Mouse (Mus musculus): ENCODE measurements around the gene Tekt5. TPM values are rescaled to one million over a fixed set of nuclear protein-coding genes. Genes with fewer than 3 reads are reported as not detected.

Tekt5 gene
- polyA plus RNA-seq, 1 experiment: 21.8 TPM

GRCm38 (mm10) chr16:10384060-10384497 lies 11.2 kb downstream of the Tekt5 start:
- Histone ChIP-seq H3K4me3 (no peak overlapping the region), H3K79me2 (ENCODE audit: control insufficient read depth, insufficient read depth) (no peaks in the 10 kb centered on the region), H3K4me2 (ENCODE audit: low read depth) (peak overlapping the region; percentile 42), H3ac (ENCODE audit: control insufficient read depth, insufficient read length) (no peak overlapping the region), H3K27me3 (ENCODE audit: control insufficient read depth, insufficient read depth, insufficient read length) (peaks cover 8% of the 10 kb centered on the region), H3K36me3 (ENCODE audit: control insufficient read depth, insufficient read depth) (no peaks in the 10 kb centered on the region)
- no peak for TF ChIP-seq CEBPB (IDR thresholded peaks at IDR 0.05; ENCODE audit: insufficient read depth, poor library complexity, severe bottlenecking)
- TF ChIP-seq REST (IDR thresholded peaks at IDR 0.05; ENCODE audit: insufficient read depth, insufficient read length): no peak
- TF ChIP-seq USF1 (IDR thresholded peaks at IDR 0.05; ENCODE audit: low read depth): peak; percentile 16

GRCm38 (mm10) chr16:10379531-10379930 lies 15.8 kb downstream of the Tekt5 start:
- peak overlapping the region; percentile 4 for H3K4me3 ChIP-seq
- TF ChIP-seq TCF12 (IDR thresholded peaks at IDR 0.05; ENCODE audit: insufficient read depth, poor library complexity, severe bottlenecking) (peak; percentile 87), E2F4 (IDR thresholded peaks at IDR 0.05; ENCODE audit: insufficient read depth) (no peak), MYOG (IDR thresholded peaks at IDR 0.05; ENCODE audit: control insufficient read depth in 1 of 3, insufficient read depth in 1 of 3, insufficient read length in 2 of 3, low read depth in 2 of 3) (peak in 2 of 3 experiments; percentile 55 to 98), POLR2A (IDR thresholded peaks at IDR 0.05; ENCODE audit: insufficient read length, low read depth) (no peak), POLR2AphosphoS2 (IDR thresholded peaks at IDR 0.05; ENCODE audit: insufficient read length, low read depth) (no peak), USF1 (IDR thresholded peaks at IDR 0.05; ENCODE audit: low read depth) (no peak), REST (IDR thresholded peaks at IDR 0.05; ENCODE audit: insufficient read depth, insufficient read length) (no peak), MYOD1 (IDR thresholded peaks at IDR 0.05; ENCODE audit: control insufficient read depth in 1 of 3, insufficient read length in 2 of 3, low read depth in 2 of 3) (peak; percentile 56 to 80 (median 62)), MAX (IDR thresholded peaks at IDR 0.05; ENCODE audit: low read depth) (no peak), CEBPB (IDR thresholded peaks at IDR 0.05; ENCODE audit: insufficient read depth, poor library complexity, severe bottlenecking) (no peak), SRF (IDR thresholded peaks at IDR 0.05; ENCODE audit: control insufficient read depth, insufficient read length, low read depth) (no peak), TCF3 (IDR thresholded peaks at IDR 0.05; ENCODE audit: insufficient read length, low read depth) (no peak)
- peak overlapping the region; percentile 60 for H3K4me2 ChIP-seq (ENCODE audit: low read depth)

GRCm38 (mm10) chr16:10377286-10377685 lies 18.0 kb downstream of the Tekt5 start:
- no peak overlapping the region for H3ac ChIP-seq (ENCODE audit: control insufficient read depth, insufficient read length)
- peaks cover under 1% of the 10 kb centered on the region for H3K27me3 ChIP-seq (ENCODE audit: control insufficient read depth, insufficient read depth, insufficient read length)
- peak in 2 of 3 experiments; percentile 9 to 56 for TF ChIP-seq MYOD1 (IDR thresholded peaks at IDR 0.05; ENCODE audit: control insufficient read depth in 1 of 3, insufficient read length in 2 of 3, low read depth in 2 of 3)
- no peak for TF ChIP-seq CEBPB (IDR thresholded peaks at IDR 0.05; ENCODE audit: insufficient read depth, poor library complexity, severe bottlenecking)
- TF ChIP-seq MYOG (IDR thresholded peaks at IDR 0.05; ENCODE audit: control insufficient read depth in 1 of 3, insufficient read depth in 1 of 3, insufficient read length in 2 of 3, low read depth in 2 of 3): peak in 1 of 3 experiments; percentile 61
- H3K79me2 ChIP-seq (ENCODE audit: control insufficient read depth, insufficient read depth): no peaks in the 10 kb centered on the region
- H3K4me3 ChIP-seq: peak overlapping the region; percentile 4
- H3K4me2 ChIP-seq (ENCODE audit: low read depth): peak overlapping the region; percentile 34
- no peaks in the 10 kb centered on the region for H3K36me3 ChIP-seq (ENCODE audit: control insufficient read depth, insufficient read depth)

More at GRCm38 (mm10) chr16:10379531-10379930, 15.8 kb downstream of the Tekt5 start:
- no peaks in the 10 kb centered on the region for H3K79me2 ChIP-seq (ENCODE audit: control insufficient read depth, insufficient read depth)
- H3K36me3 ChIP-seq (ENCODE audit: control insufficient read depth, insufficient read depth): no peaks in the 10 kb centered on the region
- no peak overlapping the region for H3ac ChIP-seq (ENCODE audit: control insufficient read depth, insufficient read length)
- H3K27me3 ChIP-seq (ENCODE audit: control insufficient read depth, insufficient read depth, insufficient read length): peaks cover 8% of the 10 kb centered on the region

- Histone ChIP-seq H3K4me3 (no peak overlapping the region), H3ac (ENCODE audit: control insufficient read depth, insufficient read length) (no peak overlapping the region), H3K27me3 (ENCODE audit: control insufficient read depth, insufficient read depth, insufficient read length) (no peaks in the 10 kb centered on the region), H3K79me2 (ENCODE audit: control insufficient read depth, insufficient read depth) (no peaks in the 10 kb centered on the region), H3K36me3 (ENCODE audit: control insufficient read depth, insufficient read depth) (no peaks in the 10 kb centered on the region), H3K4me2 (ENCODE audit: low read depth) (peak overlapping the region; percentile 12)
- no peak for TF ChIP-seq SRF (IDR thresholded peaks at IDR 0.05; ENCODE audit: control insufficient read depth, insufficient read length, low read depth)
- TF ChIP-seq MAX (IDR thresholded peaks at IDR 0.05; ENCODE audit: low read depth): no peak
- TF ChIP-seq USF1 (IDR thresholded peaks at IDR 0.05; ENCODE audit: low read depth): no peak
- TF ChIP-seq REST (IDR thresholded peaks at IDR 0.05; ENCODE audit: insufficient read depth, insufficient read length): no peak
- TF ChIP-seq TCF3 (IDR thresholded peaks at IDR 0.05; ENCODE audit: insufficient read length, low read depth): no peak
- no peak for TF ChIP-seq TCF12 (IDR thresholded peaks at IDR 0.05; ENCODE audit: insufficient read depth, poor library complexity, severe bottlenecking)
Observed at GRCm38 (mm10) chr16:10374254-10375011, 20.9 kb downstream of the Tekt5 start.

- no peak overlapping the region for H3K4me3 ChIP-seq
- H3K4me2 ChIP-seq (ENCODE audit: low read depth): no peak overlapping the region
- TF ChIP-seq TCF12 (IDR thresholded peaks at IDR 0.05; ENCODE audit: insufficient read depth, poor library complexity, severe bottlenecking) (no peak), MYOG (IDR thresholded peaks at IDR 0.05; ENCODE audit: control insufficient read depth in 1 of 3, insufficient read depth in 1 of 3, insufficient read length in 2 of 3, low read depth in 2 of 3) (no peak), E2F4 (IDR thresholded peaks at IDR 0.05; ENCODE audit: insufficient read depth) (no peak), TCF3 (IDR thresholded peaks at IDR 0.05; ENCODE audit: insufficient read length, low read depth) (no peak), MAX (IDR thresholded peaks at IDR 0.05; ENCODE audit: low read depth) (no peak), POLR2A (IDR thresholded peaks at IDR 0.05; ENCODE audit: insufficient read length, low read depth) (no peak), MYOD1 (IDR thresholded peaks at IDR 0.05; ENCODE audit: control insufficient read depth in 1 of 3, insufficient read length in 2 of 3, low read depth in 2 of 3) (no peak), CEBPB (IDR thresholded peaks at IDR 0.05; ENCODE audit: insufficient read depth, poor library complexity, severe bottlenecking) (no peak), SRF (IDR thresholded peaks at IDR 0.05; ENCODE audit: control insufficient read depth, insufficient read length, low read depth) (no peak), REST (IDR thresholded peaks at IDR 0.05; ENCODE audit: insufficient read depth, insufficient read length) (no peak)
- no peaks in the 10 kb centered on the region for H3K36me3 ChIP-seq (ENCODE audit: control insufficient read depth, insufficient read depth)
- H3ac ChIP-seq (ENCODE audit: control insufficient read depth, insufficient read length): no peak overlapping the region
- no peaks in the 10 kb centered on the region for H3K27me3 ChIP-seq (ENCODE audit: control insufficient read depth, insufficient read depth, insufficient read length)
- H3K79me2 ChIP-seq (ENCODE audit: control insufficient read depth, insufficient read depth): no peaks in the 10 kb centered on the region
Observed at GRCm38 (mm10) chr16:10372372-10372771, 22.9 kb downstream of the Tekt5 start.
